Mouse (Mus musculus) neural tube, embryonic 13.5 days (tissue): ENCODE results near the gene Tbc1d9b. TPM values are rescaled to one million over a fixed set of nuclear protein-coding genes. Genes with fewer than 3 reads are reported as not detected.

Source experiments
- ATAC-seq: fragments of 200-750 bp; cut with Nextera tagmentation; 2 replicates; pipeline ENCODE4 v1.8.0; 2017; ENCODE audit warnings: low read depth, mild to moderate bottlenecking, moderate TSS enrichment, moderate library complexity
- H3K27ac ChIP-seq: fragments of 300-500 bp; sonication (generic); replicated peaks from 2 replicates; pipeline ENCODE4 v1.5.1; 2015; ENCODE audit warnings: moderate library complexity, mild to moderate bottlenecking, inconsistent platforms
- H3K27me3 ChIP-seq: fragments of 300-500 bp; sonication (generic); 2 replicates; pipeline ENCODE4 v1.6.1; 2015; ENCODE audit warnings: mild to moderate bottlenecking, inconsistent platforms
- H3K36me3 ChIP-seq: fragments of 300-500 bp; sonication (generic); 2 replicates; pipeline ENCODE4 v1.6.1; 2015; ENCODE audit warnings: mild to moderate bottlenecking, inconsistent platforms
- H3K4me1 ChIP-seq: fragments of 300-500 bp; sonication (generic); replicated peaks from 2 replicates; pipeline ENCODE4 v1.6.1; 2015; ENCODE audit warnings: inconsistent platforms
- H3K4me2 ChIP-seq: fragments of 300-500 bp; sonication (generic); 2 replicates; pipeline ENCODE4 v1.6.1; 2015; ENCODE audit warnings: inconsistent platforms, mild to moderate bottlenecking, moderate library complexity
- H3K4me3 ChIP-seq: fragments of 300-500 bp; sonication (generic); 2 replicates; pipeline ENCODE4 v1.5.1; 2015; ENCODE audit warnings: mild to moderate bottlenecking, inconsistent platforms
- H3K9ac ChIP-seq: fragments of 300-500 bp; sonication (generic); 2 replicates; pipeline ENCODE4 v1.6.1; 2015; ENCODE audit warnings: moderate library complexity, mild to moderate bottlenecking, inconsistent platforms
- H3K9me3 ChIP-seq: fragments of 300-500 bp; sonication (generic); 2 replicates; pipeline ENCODE4 v1.6.1; 2016; ENCODE audit warnings: inconsistent platforms
- WGBS: fragments of 180-500 bp; shearing (Covaris S2); methylation state at CpG from one replicate; pipeline ENCODE4 v1.1.7; 2015; 5-methylcytosine and 5-hydroxymethylcytosine counted together
- polyA plus RNA-seq: library from polyadenylated mRNA; unstranded; fragments of >200 nt; fragmentation: Nextera tagmentation; extraction: Ambion mirVana; gene quantifications from 2 replicates; pipeline ENCODE4 v1.2.1, GENCODE M21; 2015

The Tbc1d9b gene
- polyA plus RNA-seq, 1 experiment from 2014 or later = 39.2 TPM

GRCm38 (mm10) chr11:50207344-50207743 lies 76.1 kb downstream of the Tbc1d9b start:
- H3K4me3 ChIP-seq = no peak overlapping the region
- peaks cover 27% of the 10 kb centered on the region for H3K4me1 ChIP-seq
- H3K36me3 ChIP-seq = peaks cover 58% of the 10 kb centered on the region
- H3K27ac ChIP-seq = no peak overlapping the region
- H3K9me3 ChIP-seq = no peaks in the 10 kb centered on the region
- no peak for ATAC-seq
- no peaks in the 10 kb centered on the region for H3K27me3 ChIP-seq
- 96% methylated on average over 14 of the region's 14 CpGs for WGBS
- H3K9ac ChIP-seq = no peak overlapping the region
- H3K4me2 ChIP-seq = no peak overlapping the region

GRCm38 (mm10) chr11:50208039-50208438 lies 76.8 kb downstream of the Tbc1d9b start:
- WGBS = 91% methylated on average over 5 of the region's 5 CpGs
- ATAC-seq = no peak
- Histone ChIP-seq H3K4me1 (peaks cover 27% of the 10 kb centered on the region), H3K36me3 (peaks cover 51% of the 10 kb centered on the region), H3K27me3 (no peaks in the 10 kb centered on the region), H3K4me3 (no peak overlapping the region), H3K4me2 (no peak overlapping the region), H3K9me3 (no peaks in the 10 kb centered on the region), H3K27ac (no peak overlapping the region), H3K9ac (no peak overlapping the region)

- Histone ChIP-seq H3K27ac (peak overlapping the region; percentile 98), H3K4me3 (peak overlapping the region; percentile 97), H3K9ac (peak overlapping the region; percentile 93), H3K4me1 (peaks cover 27% of the 10 kb centered on the region), H3K27me3 (no peaks in the 10 kb centered on the region), H3K9me3 (no peaks in the 10 kb centered on the region), H3K4me2 (peak overlapping the region; percentile 73), H3K36me3 (peaks cover 31% of the 10 kb centered on the region)
- ATAC-seq = peak; percentile 95
- under 1% methylated on average over 24 of the region's 24 CpGs for WGBS
Measured at GRCm38 (mm10) chr11:50210101-50210504, 78.9 kb downstream of the Tbc1d9b start.

- no peaks in the 10 kb centered on the region for H3K27me3 ChIP-seq
Measured at GRCm38 (mm10) chr11:50210505-50211151, 79.4 kb downstream of the Tbc1d9b start, which contains the start of the genes Sqstm1 and Mgat4b. Gene Sqstm1, minus strand, starts transcription at chr11:50210827. Gene Mgat4b, plus strand, starts transcription at chr11:50210890.

GRCm38 (mm10) chr11:50211322-50212059 lies 80.3 kb downstream of the Tbc1d9b start:
- peaks cover 38% of the 10 kb centered on the region for H3K4me1 ChIP-seq
- 92% methylated on average over 3 of the region's 3 CpGs for WGBS
- no peak for ATAC-seq
- H3K4me2 ChIP-seq = peak overlapping the region; percentile 73
- H3K27me3 ChIP-seq = no peaks in the 10 kb centered on the region
- peak overlapping the region; percentile 97 for H3K4me3 ChIP-seq
- H3K9me3 ChIP-seq = no peaks in the 10 kb centered on the region
- H3K36me3 ChIP-seq = peaks cover 17% of the 10 kb centered on the region
- peak overlapping the region; percentile 93; the same call in 1 of the 2 replicates for H3K9ac ChIP-seq
- peak overlapping the region; percentile 98 for H3K27ac ChIP-seq

More at GRCm38 (mm10) chr11:50210505-50211151, 79.4 kb downstream of the Tbc1d9b start, which contains the start of the genes Sqstm1 and Mgat4b:
- H3K4me1 ChIP-seq = peaks cover 32% of the 10 kb centered on the region
- H3K27ac ChIP-seq = peak within 1 kb of the TSS; percentile 98
- H3K9ac ChIP-seq = peak within 1 kb of the TSS; percentile 93
- H3K4me3 ChIP-seq = peak within 1 kb of the TSS; percentile 97
- peak; percentile 88 for ATAC-seq
- H3K4me2 ChIP-seq = peak within 1 kb of the TSS; percentile 73
- no peaks in the 10 kb centered on the region for H3K9me3 ChIP-seq
- under 1% methylated on average over 48 of the region's 48 CpGs for WGBS
- H3K36me3 ChIP-seq = peaks cover 26% of the 10 kb centered on the region

- no peaks in the 10 kb centered on the region for H3K9me3 ChIP-seq
- no peak overlapping the region for H3K4me2 ChIP-seq
- no peak overlapping the region for H3K9ac ChIP-seq
- WGBS = 76% methylated on average over 3 of the region's 3 CpGs
- no peaks in the 10 kb centered on the region for H3K27me3 ChIP-seq
- H3K27ac ChIP-seq = no peak overlapping the region
- peaks cover 10% of the 10 kb centered on the region for H3K36me3 ChIP-seq
- no peak overlapping the region for H3K4me3 ChIP-seq
- ATAC-seq = no peak
- peaks cover 38% of the 10 kb centered on the region for H3K4me1 ChIP-seq
Measured at GRCm38 (mm10) chr11:50212060-50212739, 81.0 kb downstream of the Tbc1d9b start.

- Histone ChIP-seq H3K9me3 (no peaks in the 10 kb centered on the region), H3K27me3 (no peaks in the 10 kb centered on the region), H3K27ac (no peak overlapping the region; the same call in 1 of the 2 replicates), H3K4me2 (no peak overlapping the region), H3K4me1 (peaks cover 33% of the 10 kb centered on the region), H3K36me3 (0 out of 2 replicates have a peak, but pooled peaks cover 1% of the 10 kb centered on the region), H3K9ac (no peak overlapping the region), H3K4me3 (no peak overlapping the region)
- 72% methylated on average over 11 of the region's 11 CpGs for WGBS
- no peak for ATAC-seq
Measured at GRCm38 (mm10) chr11:50212848-50213758, 81.9 kb downstream of the Tbc1d9b start.

- Histone ChIP-seq H3K27ac (no peak overlapping the region), H3K4me3 (no peak overlapping the region), H3K4me2 (no peak overlapping the region), H3K9ac (no peak overlapping the region), H3K36me3 (no peaks in the 10 kb centered on the region), H3K27me3 (no peaks in the 10 kb centered on the region), H3K9me3 (no peaks in the 10 kb centered on the region), H3K4me1 (peaks cover 21% of the 10 kb centered on the region)
- WGBS = 94% methylated on average over 6 of the region's 6 CpGs
- no peak for ATAC-seq
Measured at GRCm38 (mm10) chr11:50214631-50215030, 83.4 kb downstream of the Tbc1d9b start.

GRCm38 (mm10) chr11:50215633-50216032 lies 84.4 kb downstream of the Tbc1d9b start:
- H3K9ac ChIP-seq = no peak overlapping the region
- no peak overlapping the region for H3K4me3 ChIP-seq
- no peaks in the 10 kb centered on the region for H3K27me3 ChIP-seq
- no peaks in the 10 kb centered on the region for H3K36me3 ChIP-seq
- no peak for ATAC-seq
- WGBS = 16% methylated on average over 9 of the region's 9 CpGs
- peaks cover 21% of the 10 kb centered on the region for H3K4me1 ChIP-seq
- H3K4me2 ChIP-seq = peak overlapping the region; percentile 21; the same call in 1 of the 2 replicates
- no peaks in the 10 kb centered on the region for H3K9me3 ChIP-seq
- H3K27ac ChIP-seq = peak overlapping the region; percentile 46

- no peaks in the 10 kb centered on the region for H3K27me3 ChIP-seq
- H3K4me1 ChIP-seq = peaks cover 11% of the 10 kb centered on the region; the same call in 1 of the 2 replicates
- 75% methylated on average over 4 of the region's 4 CpGs for WGBS
- H3K4me2 ChIP-seq = no peak overlapping the region
- H3K4me3 ChIP-seq = no peak overlapping the region
- no peak overlapping the region for H3K27ac ChIP-seq
- H3K9me3 ChIP-seq = no peaks in the 10 kb centered on the region
- H3K9ac ChIP-seq = 0 out of 2 replicates have a peak overlapping the region, but pooled peaks have one; percentile 32
- no peaks in the 10 kb centered on the region for H3K36me3 ChIP-seq
- ATAC-seq = no peak
Measured at GRCm38 (mm10) chr11:50216724-50217366, 85.6 kb downstream of the Tbc1d9b start.

- Histone ChIP-seq H3K4me1 (peaks cover 15% of the 10 kb centered on the region), H3K9ac (no peak overlapping the region), H3K27ac (no peak overlapping the region), H3K27me3 (no peaks in the 10 kb centered on the region), H3K36me3 (no peaks in the 10 kb centered on the region), H3K4me2 (no peak overlapping the region), H3K9me3 (no peaks in the 10 kb centered on the region), H3K4me3 (no peak overlapping the region)
- no peak for ATAC-seq
- 70% methylated on average over 4 of the region's 4 CpGs for WGBS
Measured at GRCm38 (mm10) chr11:50217811-50218210, 86.6 kb downstream of the Tbc1d9b start.
